Comparison of ENCODE assay signal across 11 mouse cellular contexts in the genomic region with DNA sequence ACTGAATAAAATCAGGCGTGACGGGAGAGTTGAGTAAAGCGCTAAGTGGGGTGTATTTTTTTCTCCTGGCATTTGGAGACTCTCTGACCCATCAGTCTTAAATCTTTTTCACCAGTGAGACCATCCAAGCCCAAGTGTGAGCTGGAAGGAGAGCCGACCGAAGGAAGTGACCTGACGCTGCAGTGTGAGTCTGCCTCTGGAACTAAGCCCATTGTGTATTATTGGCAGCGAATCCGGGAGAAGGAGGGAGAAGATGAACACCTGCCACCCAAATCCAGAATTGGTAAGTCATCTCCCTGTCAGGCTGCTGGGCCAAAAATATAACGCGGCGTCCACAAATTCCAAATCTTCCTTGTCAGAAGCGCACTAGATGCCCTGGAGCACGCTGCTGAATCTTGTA. TPM values are rescaled to one million over a fixed set of nuclear protein-coding genes. Genes with fewer than 3 reads are reported as not detected.
A peak's percentile ranks its signal among the peaks of the same experiment; 100 is the strongest.
DNase-seq lines count a peak whose midpoint lies in the region; ATAC-seq and TF ChIP-seq lines count a peak whose summit lies in the region.
"Had no signal": no experiment of that assay in that cellular context is flagged by ENCODE, and none has a peak within 500 bp of the region (broad histone marks: within the 10 kb centered on the region; RNA-seq: fewer than 3 reads in every experiment).

No protein-coding gene starts in this region.

- no peaks in the 10 kb centered on the region for H3K27me3 ChIP-seq in midbrain, postnatal 0 days (ENCODE audit: insufficient read depth, low read length)
- H3K27me3 ChIP-seq in midbrain, embryonic 10.5 days (ENCODE audit: low read depth, poor library complexity, severe bottlenecking), result no peaks in the 10 kb centered on the region
- H3K27me3 ChIP-seq: heart, embryonic 15.5 days; midbrain, embryonic 12.5 days had no signal

- no peak overlapping the region for H3K4me2 ChIP-seq in midbrain, postnatal 0 days (ENCODE audit: low read depth, low read length, poor library complexity, severe bottlenecking)
- H3K4me2 ChIP-seq: heart, embryonic 15.5 days; lung, embryonic 14.5 days; midbrain, embryonic 12.5 days had no signal

- no peak overlapping the region for H3K9ac ChIP-seq in midbrain, postnatal 0 days (replicated peaks; ENCODE audit: low read length, poor library complexity, severe bottlenecking)
- H3K9ac ChIP-seq: heart, embryonic 15.5 days; lung, embryonic 14.5 days; midbrain, embryonic 12.5 days had no signal

- peaks cover 5% of the 10 kb centered on the region; the same call in 1 of the 2 replicates for H3K36me3 ChIP-seq in midbrain, postnatal 0 days (ENCODE audit: insufficient read depth, low read length)
- H3K36me3 ChIP-seq in midbrain, embryonic 10.5 days, result no peaks in the 10 kb centered on the region
- H3K36me3 ChIP-seq: heart, embryonic 15.5 days; midbrain, embryonic 12.5 days had no signal

- no peak overlapping the region for H3K4me3 ChIP-seq in midbrain, postnatal 0 days (ENCODE audit: low read depth, low read length)
- no peak overlapping the region for H3K4me3 ChIP-seq in midbrain, embryonic 10.5 days
- H3K4me3 ChIP-seq: heart, embryonic 15.5 days; midbrain, embryonic 12.5 days had no signal

- no peaks in the 10 kb centered on the region for H3K9me3 ChIP-seq in midbrain, postnatal 0 days (ENCODE audit: low read length)
- H3K9me3 ChIP-seq in midbrain, embryonic 10.5 days (replicated peaks), result no peaks in the 10 kb centered on the region
- H3K9me3 ChIP-seq: heart, embryonic 15.5 days; midbrain, embryonic 12.5 days had no signal

- peak; percentile 56 to 57 for DNase-seq in heart, adult 18-20 months
- DNase-seq in heart, postnatal 36 days, result no peak
- peak; percentile 40 for DNase-seq in midbrain, postnatal 0 days (ENCODE audit: low spot score)
- DNase-seq in midbrain, embryonic 10.5 days (ENCODE audit: low spot score), result no peak
- peak; percentile 85 for DNase-seq in cerebellum, adult 8-10 months
- DNase-seq in kidney, postnatal 14 days, result peak; percentile 14
- no peak for DNase-seq in adrenal gland, postnatal 10 days
- DNase-seq: lung, embryonic 14.5 days had no signal

- H3K27ac ChIP-seq in midbrain, postnatal 0 days (ENCODE audit: low read depth, low read length), result no peak overlapping the region
- H3K27ac ChIP-seq in midbrain, embryonic 10.5 days (replicated peaks), result no peak overlapping the region
- H3K27ac ChIP-seq: heart, embryonic 15.5 days; midbrain, embryonic 12.5 days had no signal

- no peak for TF ChIP-seq CTCF in midbrain, postnatal 0 days (IDR thresholded peaks at IDR 0.05)

- WGBS in midbrain, postnatal 0 days, result 62% methylated on average over 13 of the region's 13 CpGs
- 78% methylated on average over 13 of the region's 13 CpGs for WGBS in midbrain, embryonic 10.5 days

- H3K4me1 ChIP-seq in midbrain, postnatal 0 days (ENCODE audit: insufficient read depth, low read length), result no peaks in the 10 kb centered on the region
- peaks cover 14% of the 10 kb centered on the region for H3K4me1 ChIP-seq in midbrain, embryonic 10.5 days

- ATAC-seq in midbrain, postnatal 0 days (ENCODE audit: low FRiP score), result no peak
- ATAC-seq in erythroid progenitor cell, adult 5-6 weeks (replicated peaks; ENCODE audit: low FRiP score, poor library complexity, severe bottlenecking), result no peak

- intact Hi-C loops in heart, postnatal 36 days (cut with DNase I), result no loop called here

RNA-seq across cellular contexts. Expression of gene Hspa8, which starts 28.5 kb away (rescaled TPM):
- total RNA-seq in heart, adult 18-20 months (2021), result 1,000 to 10,000 TPM; 1,743 to 1,808 TPM
- 1,000 to 10,000 TPM; 1,282 to 1,390 TPM for total RNA-seq in heart, postnatal 36 days (2021)
- 3,665 and 4,346 TPM in 2 replicates for total RNA-seq in midbrain, postnatal 0 days (2014; rRNA removed)
- 2,467 and 2,499 TPM in 2 replicates for polyA plus RNA-seq in midbrain, postnatal 0 days (2015; fragmentation: Nextera tagmentation; extraction: Ambion mirVana)
- polyA plus RNA-seq in midbrain, embryonic 10.5 days (2016; fragmentation: Nextera tagmentation; extraction: Ambion mirVana), result 3,165 and 3,904 TPM in 2 replicates
- 1,000 to 10,000 TPM; 1,152 to 1,293 TPM for total RNA-seq in adrenal gland, postnatal 10 days (2021)
- 753 and 884 TPM in 2 replicates for total RNA-seq in erythroid progenitor cell, adult 5-6 weeks (2015; ENCODE audit: low replicate concordance)
- total RNA-seq in erythroid progenitor cell, adult 5-6 weeks (2017; ENCODE audit: low replicate concordance), result 686 and 716 TPM in 2 replicates

Comparison
In these comparisons a context has a peak if more than half of its experiments do, and no peak if none do; other contexts are left out.
1. DNase-seq: peak in heart, adult 18-20 months (2 of 2), midbrain, postnatal 0 days (single experiment), cerebellum, adult 8-10 months (single experiment) and kidney, postnatal 14 days (single experiment); none in heart, postnatal 36 days (0 of 2), midbrain, embryonic 10.5 days (single experiment) and adrenal gland, postnatal 10 days (single experiment).